Mouse (Mus musculus) kidney, adult 2 months (tissue): ENCODE measurements around the gene Ndufv1.

Experiments used
- CTCF ChIP-seq: fragments of 200-500 bp; conservative IDR thresholded peaks from 2 replicates; pipeline ENCODE4 v1.5.1; 2011; ENCODE audit warnings: low read depth, mild to moderate bottlenecking, control low read depth, low read length, moderate library complexity, mixed read lengths; ENCODE audit not compliant: insufficient read depth, insufficient read length
- POLR2A ChIP-seq: fragments of 200-500 bp; IDR thresholded peaks from one replicate; pipeline ENCODE4 v1.6.1; 2011; ENCODE audit warnings: low read depth, low read length, control low read depth

GRCm38 (mm10) chr19:4060899-4061465 is 48.4 kb upstream of the Ndufv1 start:
- no peak for TF ChIP-seq POLR2A
- no peak for TF ChIP-seq CTCF
